8 mouse cellular contexts compared by ENCODE assay signal in the genomic region with DNA sequence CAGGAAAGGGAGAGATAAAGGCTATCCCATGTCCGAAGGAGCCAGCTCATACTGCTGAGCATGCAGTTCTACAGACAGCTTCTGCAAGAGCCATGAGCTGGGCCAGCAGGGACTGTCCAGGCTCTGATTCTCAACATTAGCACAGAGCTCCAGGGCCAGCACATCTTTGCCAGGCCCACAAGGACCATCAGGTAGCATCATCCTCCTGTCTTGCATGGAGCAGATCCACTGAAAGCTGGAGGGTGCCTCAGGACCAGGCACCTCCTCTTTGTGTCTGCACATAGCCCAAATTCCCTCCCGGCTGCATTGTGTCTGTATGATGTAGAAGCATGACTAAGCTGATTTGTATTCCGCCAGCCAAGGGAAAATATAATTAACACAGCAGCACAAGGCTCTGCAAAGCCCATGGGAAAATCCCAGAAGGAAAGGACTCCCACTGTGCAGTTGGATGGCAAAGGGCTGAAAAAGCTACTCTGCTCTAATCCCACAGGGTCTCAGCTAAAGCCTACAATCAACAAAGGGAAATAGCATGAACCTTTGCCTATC.
DNase-seq lines count a peak whose midpoint lies in the region; ATAC-seq lines count a peak whose summit lies in the region.

No protein-coding gene starts in this region.

- no peak overlapping the region for H3K9ac ChIP-seq in kidney, embryonic 14.5 days (ENCODE audit: low read depth, low read length)
- no peak overlapping the region for H3K9ac ChIP-seq in midbrain, embryonic 11.5 days (ENCODE audit: low read length)

- ATAC-seq in kidney, embryonic 14.5 days (ENCODE audit: low FRiP score, low TSS enrichment): peak; percentile 16; the same call in 1 of the 2 replicates
- ATAC-seq in hematopoietic stem cell, adult 5-6 weeks (replicated peaks in 1 of 2; ENCODE audit: insufficient read depth in 1 of 2, low FRiP score in 2 of 2, low TSS enrichment in 1 of 2, low read depth in 1 of 2, poor library complexity in 2 of 2, severe bottlenecking in 2 of 2): peak; percentile 19 to 30; a peak in 1 of 4 replicates
- ATAC-seq in midbrain, embryonic 11.5 days (ENCODE audit: low FRiP score): peak; percentile 90

- H3K27ac ChIP-seq in kidney, embryonic 14.5 days (ENCODE audit: low read depth, low read length): no peak overlapping the region
- peak overlapping the region; percentile 87 for H3K27ac ChIP-seq in midbrain, embryonic 11.5 days (ENCODE audit: low read depth, low read length)

- H3K4me1 ChIP-seq in kidney, embryonic 14.5 days (ENCODE audit: control insufficient read depth, insufficient read depth, low read length): no peaks in the 10 kb centered on the region
- H3K4me1 ChIP-seq in midbrain, embryonic 11.5 days (ENCODE audit: control insufficient read depth, insufficient read depth, low read length): peaks cover 21% of the 10 kb centered on the region

- 62% methylated on average over 3 of the region's 3 CpGs for WGBS in kidney, embryonic 14.5 days
- WGBS in midbrain, embryonic 11.5 days: 6% methylated on average over 3 of the region's 3 CpGs

- no peaks in the 10 kb centered on the region for H3K9me3 ChIP-seq in kidney, embryonic 14.5 days (ENCODE audit: control insufficient read depth, low read length)
- no peaks in the 10 kb centered on the region for H3K9me3 ChIP-seq in midbrain, embryonic 11.5 days (ENCODE audit: control insufficient read depth, low read length)

- no peaks in the 10 kb centered on the region for H3K27me3 ChIP-seq in kidney, embryonic 14.5 days (ENCODE audit: control insufficient read depth, insufficient read depth, low read length)
- H3K27me3 ChIP-seq in midbrain, embryonic 11.5 days (ENCODE audit: control insufficient read depth, insufficient read depth, low read length): no peaks in the 10 kb centered on the region

- H3K4me2 ChIP-seq in kidney, embryonic 14.5 days (replicated peaks; ENCODE audit: low read depth, low read length): no peak overlapping the region
- H3K4me2 ChIP-seq in midbrain, embryonic 11.5 days: peak overlapping the region; percentile 19; the same call in 1 of the 2 replicates

- H3K4me3 ChIP-seq in kidney, embryonic 14.5 days (ENCODE audit: low read length): no peak overlapping the region
- H3K4me3 ChIP-seq in midbrain, embryonic 11.5 days (ENCODE audit: low read depth, low read length): no peak overlapping the region

- DNase-seq in kidney, postnatal 25 days: no peak
- DNase-seq in midbrain, embryonic 11.5 days (ENCODE audit: low spot score, missing footprints): peak; percentile 93
- peak; percentile 67 for DNase-seq in telencephalon, adult 2 months (ENCODE audit: low read depth, low spot score)
- DNase-seq in thymus, postnatal 0 days (ENCODE audit: low spot score): no peak
- no peak for DNase-seq in gastrocnemius, postnatal 25 days
- DNase-seq in adrenal gland, adult 8-10 months: no peak

- H3K36me3 ChIP-seq in kidney, embryonic 14.5 days (ENCODE audit: control insufficient read depth, insufficient read depth, low read length): no peaks in the 10 kb centered on the region
- no peaks in the 10 kb centered on the region for H3K36me3 ChIP-seq in midbrain, embryonic 11.5 days (ENCODE audit: control insufficient read depth, insufficient read depth, low read length)

Comparison
In these comparisons a context has a peak if more than half of its experiments do, and no peak if none do; other contexts are left out.
1. ATAC-seq: peak in every context shown above with its lines; median percentile 90 in midbrain, embryonic 11.5 days; 24 in hematopoietic stem cell, adult 5-6 weeks; 16 in kidney, embryonic 14.5 days.
2. DNase-seq: peak in midbrain, embryonic 11.5 days (single experiment) and telencephalon, adult 2 months (single experiment); none in kidney, postnatal 25 days (0 of 2), thymus, postnatal 0 days (single experiment), gastrocnemius, postnatal 25 days (single experiment) and adrenal gland, adult 8-10 months (single experiment).